Mouse (Mus musculus) liver, embryonic 14.5 days (tissue): ENCODE measurements around the gene Tmed2.

ENCODE experiments used
- CTCF ChIP-seq: IDR thresholded peaks from 2 replicates; pipeline ENCODE4 v1.5.1; 2016; ENCODE audit warnings: antibody characterized with exemption, low read depth, control low read depth
- EP300 ChIP-seq: IDR thresholded peaks from 2 replicates; pipeline ENCODE4 v1.6.1; 2016; ENCODE audit warnings: antibody characterized with exemption, low read depth

DNA sequence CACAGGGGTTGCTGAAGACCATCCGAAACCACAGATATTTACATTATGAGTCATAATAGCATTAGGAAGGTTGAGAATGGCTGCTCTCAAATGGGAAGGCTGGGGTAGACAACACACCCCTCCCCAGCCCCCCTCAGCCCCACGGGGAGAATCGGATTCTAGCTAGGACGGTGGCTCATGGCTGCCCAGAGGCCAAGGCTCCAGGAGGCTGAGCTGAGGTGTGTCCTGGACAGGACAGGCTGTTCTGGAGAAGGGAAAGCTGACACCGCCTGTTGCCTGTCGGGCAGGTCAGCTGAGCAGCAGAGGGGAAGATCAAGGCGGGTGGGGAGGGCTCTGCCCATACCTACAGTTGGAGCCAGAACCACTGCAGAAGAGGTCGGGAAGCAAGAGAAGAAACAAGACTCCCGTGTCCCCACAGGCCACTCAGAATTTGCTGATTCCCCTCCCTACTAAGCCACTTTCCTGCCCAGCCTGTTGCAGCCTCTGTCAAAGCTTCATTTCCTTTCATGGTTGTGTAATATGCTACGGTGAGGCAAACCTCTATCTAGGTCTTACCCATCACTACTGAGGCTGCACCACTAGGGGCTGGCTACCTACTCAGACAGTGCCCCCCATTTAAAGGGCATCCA, 33.6 kb upstream of the Tmed2 start:
- TF ChIP-seq CTCF = 0 out of 2 replicates have a peak, but pooled peaks have one; percentile 5
- TF ChIP-seq EP300 = no peak
